20 mouse cellular contexts compared by ENCODE assay signal in the genomic region with DNA sequence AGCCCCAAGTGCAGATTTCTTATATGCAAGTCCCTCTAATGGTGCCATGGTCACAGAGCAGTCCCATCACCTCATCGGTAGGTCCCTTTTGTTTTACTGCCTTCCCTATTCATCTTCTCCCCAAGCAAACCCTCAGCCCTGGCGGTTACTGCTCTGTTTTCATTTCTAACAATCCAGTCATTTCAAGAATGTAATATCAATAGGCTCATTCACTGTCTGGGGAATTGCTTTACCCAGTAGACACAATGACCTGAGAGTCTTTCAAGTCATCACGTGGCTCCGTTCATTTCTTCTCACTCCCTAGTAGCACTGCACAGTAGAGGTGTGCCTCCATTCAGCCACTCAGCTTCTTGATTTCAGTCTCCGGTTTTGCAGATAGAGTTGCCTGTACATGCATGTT. TPM values are rescaled to one million over a fixed set of nuclear protein-coding genes. Genes with fewer than 3 reads are reported as not detected.
DNase-seq lines count a peak whose midpoint lies in the region; ATAC-seq and TF ChIP-seq lines count a peak whose summit lies in the region.
"Had no signal": no experiment of that assay in that cellular context is flagged by ENCODE, and none has a peak within 500 bp of the region (broad histone marks: within the 10 kb centered on the region; RNA-seq: fewer than 3 reads in every experiment).

No protein-coding gene starts in this region.

- no peaks in the 10 kb centered on the region for H3K79me2 ChIP-seq in CH12.LX (replicated peaks; ENCODE audit: control insufficient read depth, extremely low read depth, insufficient read depth, poor library complexity, severe bottlenecking)

- H3K4me1 ChIP-seq in CH12.LX (ENCODE audit: control insufficient read depth in 1 of 2, insufficient read depth in 2 of 2) = peaks cover 20 to 76% of the 10 kb centered on the region in 2 experiments
- peaks cover 19% of the 10 kb centered on the region for H3K4me1 ChIP-seq in kidney, embryonic 16.5 days (ENCODE audit: insufficient read depth, low read length)

- no peak for TF ChIP-seq RAD21 in CH12.LX (IDR thresholded peaks at IDR 0.05; ENCODE audit: low read depth, low read length)

- H3K4me2 ChIP-seq in CH12.LX (ENCODE audit: insufficient read depth, low read depth, poor library complexity, severe bottlenecking) = no peak overlapping the region
- H3K4me2 ChIP-seq in kidney, embryonic 16.5 days (replicated peaks; ENCODE audit: low read depth, low read length) = no peak overlapping the region

- TF ChIP-seq EP300 in CH12.LX (IDR thresholded peaks at IDR 0.05; ENCODE audit: low read length) = peak; percentile 40; the same call in 1 of the 2 replicates

- TF ChIP-seq CTCF in CH12.LX (conservative IDR thresholded peaks at IDR 0.05 in 1 of 2, IDR thresholded peaks at IDR 0.05 in 1 of 2; ENCODE audit: low read depth in 2 of 2, low read length in 2 of 2) = no peak

- no peak overlapping the region for H3K9ac ChIP-seq in CH12.LX (ENCODE audit: insufficient read depth, low read depth)
- H3K9ac ChIP-seq in kidney, embryonic 16.5 days (replicated peaks; ENCODE audit: low read length) = no peak overlapping the region

- H3K36me3 ChIP-seq in CH12.LX (replicated peaks in 1 of 2; ENCODE audit: control insufficient read depth in 1 of 2, insufficient read depth in 1 of 2, low read length in 1 of 2) = peaks cover 5 to 72% of the 10 kb centered on the region in 2 experiments
- H3K36me3 ChIP-seq in kidney, embryonic 16.5 days (ENCODE audit: insufficient read depth, low read length) = peaks cover 27% of the 10 kb centered on the region

- H3K27me3 ChIP-seq in CH12.LX (replicated peaks) = no peaks in the 10 kb centered on the region
- H3K27me3 ChIP-seq in kidney, embryonic 16.5 days (ENCODE audit: insufficient read depth, low read length) = no peaks in the 10 kb centered on the region
- H3K27me3 ChIP-seq: Patski had no signal

- no peak for TF ChIP-seq POLR2A in CH12.LX (IDR thresholded peaks at IDR 0.05; ENCODE audit: low read depth, low read length)

- peak; percentile 53 for DNase-seq in CH12.LX (ENCODE audit: extremely low read depth)
- peak; percentile 65 for DNase-seq in Muller cell, postnatal 12 days (ENCODE audit: inconsistent ontology term)
- no peak for DNase-seq in right cerebral cortex, postnatal 25 days
- DNase-seq: adrenal gland, adult 2 months; adrenal gland, adult 8-10 months; adrenal gland, postnatal 10 days; adrenal gland, postnatal 14 days; adrenal gland, postnatal 25 days; adrenal gland, postnatal 36 days; B cell, adult 2 months; cerebellum, adult 11 months; cerebellum, adult 11-12 months; cerebellum, adult 18-20 months; cerebellum, adult 2 months; cerebellum, adult 8-10 months had no signal

- H3K4me3 ChIP-seq in CH12.LX (replicated peaks in 1 of 3; ENCODE audit: low read depth in 2 of 3, low read length in 2 of 3, poor library complexity in 1 of 3) = no peak overlapping the region
- no peak overlapping the region for H3K4me3 ChIP-seq in kidney, embryonic 16.5 days (ENCODE audit: low read length)

- no peak overlapping the region for H3K27ac ChIP-seq in CH12.LX (ENCODE audit: insufficient read depth, low read depth)
- no peak overlapping the region for H3K27ac ChIP-seq in kidney, embryonic 16.5 days (ENCODE audit: low read length)

- no peak for ATAC-seq in kidney, embryonic 16.5 days (ENCODE audit: low FRiP score, low TSS enrichment)
- ATAC-seq: activated CD4-positive, CD25-positive, alpha-beta regulatory T cell, adult 4 months; CD4-positive, CD25-positive, alpha-beta regulatory T cell, adult 4 months; Patski had no signal

- H3K9me3 ChIP-seq in CH12.LX (replicated peaks; ENCODE audit: low read length) = no peaks in the 10 kb centered on the region
- H3K9me3 ChIP-seq in kidney, embryonic 16.5 days (ENCODE audit: low read length) = no peaks in the 10 kb centered on the region
- H3K9me3 ChIP-seq: G1E had no signal

- in situ Hi-C loops in CH12.LX (cut with MboI; ENCODE audit: low pct_ligation_motif_present, low pct_unique_long_range_greater_than_20kb, low sequenced_read_pairs) = no loop called here

- WGBS in kidney, embryonic 16.5 days = 88% methylated on average over 5 of the region's 5 CpGs

- dilution Hi-C loops in CH12.LX (cut with MboI; ENCODE audit: extremely low pct_ligation_motif_present, extremely low pct_unique_long_range_greater_than_20kb, low sequenced_read_pairs) = no loop called here

TF ChIP-seq in CH12.LX, 34 proteins besides CTCF, POLR2A, EP300 and RAD21:
- TF ChIP-seq JUND (conservative IDR thresholded peaks at IDR 0.05; ENCODE audit: low read depth, low read length) (peak; percentile 62; the same call in 1 of the 2 replicates), KAT2A (IDR thresholded peaks at IDR 0.05; ENCODE audit: insufficient replicate concordance, low read length) (0 out of 2 replicates have a peak, but pooled peaks have one; percentile 21), SIN3A (IDR thresholded peaks at IDR 0.05; ENCODE audit: low read length) (no peak), JUN (IDR thresholded peaks at IDR 0.05; ENCODE audit: insufficient read depth, low read depth, low read length) (peak; percentile 24; the same call in 1 of the 2 replicates), USF1 (IDR thresholded peaks at IDR 0.05; ENCODE audit: low read depth, low read length) (peak; percentile 32; the same call in 1 of the 2 replicates), BHLHE40 (IDR thresholded peaks at IDR 0.05; ENCODE audit: low read depth, low read length) (peak; percentile 70), IRF4 (IDR thresholded peaks at IDR 0.05; ENCODE audit: low read depth, low read length) (peak; percentile 75), GABPA (IDR thresholded peaks at IDR 0.05; ENCODE audit: insufficient replicate concordance, low read depth, low read length) (no peak), USF2 (conservative IDR thresholded peaks at IDR 0.05; ENCODE audit: low read depth, low read length) (peak; percentile 37; the same call in 1 of the 2 replicates), MAFK (IDR thresholded peaks at IDR 0.05; ENCODE audit: insufficient replicate concordance, low read length) (0 out of 2 replicates have a peak, but pooled peaks have one; percentile 15)

RNA-seq across cellular contexts. Expression of a gene that starts 30.8 kb away (rescaled TPM):
- total RNA-seq in CH12.LX (2012; rRNA removed) (not detected in 2 replicates), CH12.LX (2014; rRNA removed) (not detected in 2 replicates)
- not detected in 2 replicates for polyA plus RNA-seq in CH12.LX (2012; ENCODE audit: insufficient read length, low read depth)
- polyA plus RNA-seq in kidney, embryonic 16.5 days (2015; fragmentation: Nextera tagmentation; extraction: Ambion mirVana) = 447 and 578 TPM in 2 replicates
- polyA plus RNA-seq: activated CD4-positive, CD25-positive, alpha-beta regulatory T cell, adult 4 months; CD4-positive, CD25-positive, alpha-beta regulatory T cell, adult 4 months had no signal

Comparison
In these comparisons a context has a peak if more than half of its experiments do, and no peak if none do; other contexts are left out.
1. RNA of a gene that starts 30.8 kb away (polyA plus RNA-seq): 447 to 578 TPM in kidney, embryonic 16.5 days; not detected in CH12.LX; every median in the first group is over 100 times any median in the second.